Mouse (Mus musculus) heart, embryonic 14.5 days (tissue): ENCODE measurements around the gene Slc5a9. TPM values are rescaled to one million over a fixed set of nuclear protein-coding genes. Genes with fewer than 3 reads are reported as not detected.

Source experiments
- ATAC-seq: fragments of 200-750 bp; cut with Nextera tagmentation; 2 replicates; pipeline ENCODE4 v1.8.0; 2017; ENCODE audit warnings: low read depth, moderate TSS enrichment; ENCODE audit not compliant: insufficient number of reproducible peaks, insufficient read depth, low FRiP score
- H3K27ac ChIP-seq, 2 experiments: fragments of 200-500 bp in 1 of 2; fragments of 300-500 bp in 1 of 2; sonication (generic) in 1 of 2; replicated peaks in 1 of 2; 2 replicates each; pipeline ENCODE4 v1.5.1; 2012 to 2014; ENCODE audit warnings: low read depth in 2 of 2, low read length in 2 of 2, control low read depth in 1 of 2, mild to moderate bottlenecking in 1 of 2, mixed read lengths in 1 of 2; ENCODE audit not compliant: control insufficient read depth in 1 of 2, insufficient read depth in 1 of 2
- H3K27me3 ChIP-seq: fragments of 300-500 bp; sonication (generic); 2 replicates; pipeline ENCODE4 v1.6.1; 2014; ENCODE audit warnings: mild to moderate bottlenecking, low read length, control low read depth; ENCODE audit not compliant: control insufficient read depth, insufficient read depth
- H3K36me3 ChIP-seq: fragments of 300-500 bp; sonication (generic); 2 replicates; pipeline ENCODE4 v1.6.1; 2014; ENCODE audit warnings: mild to moderate bottlenecking, control low read depth, low read length, mixed read lengths; ENCODE audit not compliant: control insufficient read depth, insufficient read depth
- H3K4me1 ChIP-seq, 2 experiments: fragments of 200-500 bp in 1 of 2; fragments of 300-500 bp in 1 of 2; sonication (generic) in 1 of 2; 2 replicates each; pipeline ENCODE4 v1.6.1; 2012 to 2014; ENCODE audit warnings: low read length in 2 of 2, control low read depth in 1 of 2, mixed read lengths in 1 of 2; ENCODE audit not compliant: control insufficient read depth in 2 of 2, insufficient read depth in 2 of 2
- H3K4me2 ChIP-seq: fragments of 300-500 bp; sonication (generic); 2 replicates; pipeline ENCODE4 v1.6.1; 2014; ENCODE audit warnings: mild to moderate bottlenecking, low read length
- H3K4me3 ChIP-seq, 2 experiments: fragments of 200-500 bp in 1 of 2; fragments of 300-500 bp in 1 of 2; sonication (generic) in 1 of 2; 2 replicates each; pipeline ENCODE4 v1.5.1; 2012 to 2014; ENCODE audit warnings: low read length in 2 of 2, mild to moderate bottlenecking in 2 of 2, control low read depth in 1 of 2, low read depth in 1 of 2, moderate library complexity in 1 of 2; ENCODE audit not compliant: control insufficient read depth in 1 of 2, insufficient read depth in 1 of 2
- H3K9ac ChIP-seq: fragments of 300-500 bp; sonication (generic); 2 replicates; pipeline ENCODE4 v1.6.1; 2014; ENCODE audit warnings: mild to moderate bottlenecking, low read length
- H3K9me3 ChIP-seq: fragments of 300-500 bp; sonication (generic); 2 replicates; pipeline ENCODE4 v1.6.1; 2016; ENCODE audit warnings: low read length, control low read depth; ENCODE audit not compliant: control insufficient read depth
- WGBS: fragments of 180-500 bp; shearing (Covaris S2); extraction: QIAGEN DNeasy Blood & Tissue Kit; methylation state at CpG from one replicate; pipeline ENCODE4 v1.1.7; 2014; 5-methylcytosine and 5-hydroxymethylcytosine counted together
- polyA plus RNA-seq: library from polyadenylated mRNA; unstranded; fragments of >200 nt; fragmentation: Nextera tagmentation; extraction: Ambion mirVana; gene quantifications from 2 replicates; pipeline ENCODE4 v1.2.1, GENCODE M21; 2014

Slc5a9 gene
- polyA plus RNA-seq, 1 experiment from 2014 or later = 0.14 TPM

DNA sequence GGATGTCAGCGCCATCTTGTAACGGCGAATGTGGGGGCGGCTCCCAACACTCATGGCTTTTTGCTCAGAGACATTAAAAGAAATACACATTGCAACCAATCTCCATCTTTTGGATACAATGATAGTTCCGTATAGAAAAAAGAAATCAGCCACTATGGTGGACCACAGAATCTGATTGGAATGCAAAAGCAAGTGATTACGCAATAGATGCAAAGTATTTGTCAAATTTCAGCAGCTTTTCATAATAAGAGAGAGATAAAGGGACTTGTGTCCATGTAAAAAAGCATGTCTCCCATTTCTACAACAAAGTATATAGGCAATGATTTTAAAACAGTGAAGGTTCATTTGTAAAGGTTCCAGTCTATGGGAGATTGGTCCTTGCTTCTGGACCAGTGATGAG lies 63.8 kb downstream of the Slc5a9 start:
- Histone ChIP-seq H3K4me2 (no peak overlapping the region), H3K4me1 (no peaks in the 10 kb centered on the region), H3K9ac (no peak overlapping the region), H3K4me3 (no peak overlapping the region), H3K9me3 (peaks cover 3% of the 10 kb centered on the region; the same call in 1 of the 2 replicates), H3K36me3 (no peaks in the 10 kb centered on the region), H3K27ac (no peak overlapping the region), H3K27me3 (no peaks in the 10 kb centered on the region)
- no peak for ATAC-seq
- 84% methylated on average over 6 of the region's 6 CpGs for WGBS

Other genes starting within 250 kb of the Slc5a9 start
- 16.7 and 20.1 TPM in 2 replicates for gene Spata6, start 182.9 kb downstream of the Slc5a9 start, polyA plus RNA-seq
- not detected in 2 replicates for gene Skint8, start 16.5 kb upstream of the Slc5a9 start, polyA plus RNA-seq
- gene Skint7, start 70.0 kb upstream of the Slc5a9 start, polyA plus RNA-seq = not detected in 2 replicates
- not detected in 2 replicates for gene Skint1, start 103.4 kb upstream of the Slc5a9 start, polyA plus RNA-seq
- gene Skint4, start 169.1 kb upstream of the Slc5a9 start, polyA plus RNA-seq = not detected in 2 replicates